Mouse (Mus musculus) bone marrow, adult 2 months (tissue): ENCODE measurements around the gene Snx11.

Source experiments
- CTCF ChIP-seq: fragments of 200-500 bp; IDR thresholded peaks from 2 replicates; pipeline ENCODE4 v1.5.1; 2011; ENCODE audit warnings: low read length, control low read depth; ENCODE audit not compliant: control insufficient read depth, insufficient read depth
- POLR2A ChIP-seq: fragments of 200-500 bp; IDR thresholded peaks from 2 replicates; pipeline ENCODE4 v1.6.1; 2011; ENCODE audit warnings: low read depth, mild to moderate bottlenecking, control low read depth, low read length, borderline replicate concordance; ENCODE audit not compliant: control insufficient read depth

GRCm38 (mm10) chr11:96729462-96729861 is 47.9 kb downstream of the Snx11 start:
- TF ChIP-seq CTCF: no peak
- no peak for TF ChIP-seq POLR2A
